Mouse (Mus musculus): ENCODE results near the gene Exd1. TPM values are rescaled to one million over a fixed set of nuclear protein-coding genes. Genes with fewer than 3 reads are reported as not detected.
"Not testable (repeated sequence)": the region's sequence is repeated elsewhere in the genome, so short reads cannot be mapped to it uniquely, and the experiment has no call there.

Exd1 gene
- polyA plus RNA-seq, 1 experiment from 2014 or later = 0.44 TPM

DNA sequence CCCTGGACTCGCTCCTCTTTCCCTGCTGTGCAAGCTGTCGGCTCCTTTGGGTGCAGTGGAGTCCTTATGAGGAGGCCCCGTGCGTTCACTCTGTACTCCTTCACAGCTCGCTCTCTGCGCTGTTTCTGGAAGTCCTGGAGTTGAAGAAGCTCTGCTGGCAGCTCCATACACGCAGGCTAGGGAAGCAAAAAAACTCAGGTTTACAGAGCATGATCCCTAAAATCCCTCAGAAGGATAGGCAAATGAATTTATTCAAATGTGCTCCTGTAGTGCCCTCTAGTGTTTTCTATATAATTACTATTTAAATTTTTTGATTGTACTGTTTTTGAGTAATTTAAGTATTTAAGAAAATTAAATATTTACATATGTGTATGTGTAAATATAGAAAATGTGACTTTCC, 26.9 kb downstream of the Exd1 start:
- Histone ChIP-seq H3K4me1 (no peaks in the 10 kb centered on the region), H3K27me3 (ENCODE audit: low read depth, poor library complexity, severe bottlenecking) (no peaks in the 10 kb centered on the region), H3K4me3 (no peak overlapping the region), H3K9me3 (replicated peaks) (no peaks in the 10 kb centered on the region), H3K27ac (no peak overlapping the region), H3K36me3 (no peaks in the 10 kb centered on the region)
- WGBS = 82% methylated on average over 7 of the region's 7 CpGs
- no peak for DNase-seq (ENCODE audit: low spot score)

DNA sequence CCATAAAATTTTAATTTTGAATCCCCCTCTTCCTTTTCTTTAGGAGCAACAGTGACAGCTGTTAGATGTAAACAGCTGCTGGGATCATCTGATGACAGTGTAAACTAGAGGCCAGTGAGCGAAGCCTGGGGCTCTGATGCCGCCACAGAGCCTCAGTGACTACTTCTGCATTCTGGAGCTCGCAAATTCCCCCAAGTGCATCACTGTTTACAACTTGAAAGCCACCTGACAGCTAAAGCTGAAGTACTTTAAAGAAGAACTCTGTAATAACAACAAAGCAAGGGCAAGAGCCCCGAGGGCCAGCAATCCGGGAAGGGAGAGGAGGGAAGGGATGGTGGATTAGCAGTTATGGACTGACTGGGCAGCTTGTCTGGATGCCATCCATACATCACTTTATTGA, 30.6 kb downstream of the Exd1 start:
- Histone ChIP-seq H3K9me3 (replicated peaks) (no peaks in the 10 kb centered on the region), H3K27me3 (ENCODE audit: low read depth, poor library complexity, severe bottlenecking) (no peaks in the 10 kb centered on the region), H3K27ac (no peak overlapping the region), H3K4me1 (no peaks in the 10 kb centered on the region), H3K4me3 (no peak overlapping the region), H3K36me3 (no peaks in the 10 kb centered on the region)
- WGBS = 48% methylated on average over 5 of the region's 5 CpGs
- no peak for DNase-seq (ENCODE audit: low spot score)

- no peak overlapping the region for H3K27ac ChIP-seq
- H3K9me3 ChIP-seq (replicated peaks) = no peaks in the 10 kb centered on the region
- H3K27me3 ChIP-seq (ENCODE audit: low read depth, poor library complexity, severe bottlenecking) = no peaks in the 10 kb centered on the region
- H3K36me3 ChIP-seq = no peaks in the 10 kb centered on the region
- no peak for DNase-seq (ENCODE audit: low spot score)
- 89% methylated on average over 3 of the region's 3 CpGs for WGBS
- no peak overlapping the region for H3K4me3 ChIP-seq
- H3K4me1 ChIP-seq = no peaks in the 10 kb centered on the region
These were observed 33.4 kb downstream of the Exd1 start for GRCm38 (mm10) chr2:119514026-119514522.

DNA sequence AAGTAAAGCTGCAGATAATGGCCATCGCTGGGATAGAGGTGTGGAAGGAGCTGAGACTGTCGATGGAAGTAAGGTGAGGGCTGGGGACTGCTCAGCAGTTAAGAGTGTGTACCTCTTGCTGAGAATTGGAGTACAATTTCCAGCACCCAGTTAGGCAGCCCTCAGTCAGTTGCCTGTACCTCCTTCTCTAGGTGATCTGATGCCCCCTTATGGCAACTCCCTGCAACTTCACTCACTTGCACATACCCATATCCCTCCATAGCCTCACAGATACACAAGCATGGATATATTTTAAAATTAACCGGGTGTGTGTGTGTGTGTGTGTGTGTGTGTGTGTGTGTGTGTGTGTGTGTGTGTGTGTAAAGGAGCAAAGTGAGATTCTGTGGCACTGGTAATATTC, 35.1 kb downstream of the Exd1 start:
- 74% methylated on average over 3 of the region's 3 CpGs for WGBS

DNA sequence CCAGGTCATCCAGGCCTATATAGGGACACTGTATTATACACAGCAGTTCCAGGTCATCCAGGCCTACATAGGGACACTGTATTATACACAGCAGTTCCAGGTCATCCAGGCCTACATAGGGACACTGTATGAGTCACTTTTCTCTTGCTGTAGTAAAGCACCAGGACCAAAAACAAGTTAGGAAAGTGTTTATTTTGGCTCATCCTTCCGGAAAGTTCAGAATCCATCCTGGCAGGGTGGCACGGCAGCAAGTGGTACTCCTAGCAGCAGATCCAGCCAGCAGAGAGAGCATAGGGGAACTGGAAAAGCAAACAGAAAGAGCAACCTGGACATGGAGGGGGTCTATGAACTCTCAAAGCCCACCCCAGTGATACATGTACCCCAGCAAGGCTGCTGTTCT, 36.6 kb downstream of the Exd1 start:
- Histone ChIP-seq H3K4me3 (no peak overlapping the region), H3K27ac (no peak overlapping the region), H3K27me3 (ENCODE audit: low read depth, poor library complexity, severe bottlenecking) (no peaks in the 10 kb centered on the region), H3K9me3 (replicated peaks) (no peaks in the 10 kb centered on the region), H3K4me1 (no peaks in the 10 kb centered on the region), H3K36me3 (no peaks in the 10 kb centered on the region)
- 88% methylated on average over 2 of the region's 2 CpGs for WGBS
- DNase-seq (ENCODE audit: low spot score) = no peak

More for the DNA sequence above, 35.1 kb downstream of the Exd1 start:
- H3K36me3 ChIP-seq = no peaks in the 10 kb centered on the region
- no peak for DNase-seq (ENCODE audit: low spot score)
- no peak overlapping the region for H3K27ac ChIP-seq
- H3K4me1 ChIP-seq = no peaks in the 10 kb centered on the region
- no peaks in the 10 kb centered on the region for H3K27me3 ChIP-seq (ENCODE audit: low read depth, poor library complexity, severe bottlenecking)
- H3K4me3 ChIP-seq = no peak overlapping the region
- H3K9me3 ChIP-seq (replicated peaks) = no peaks in the 10 kb centered on the region

DNA sequence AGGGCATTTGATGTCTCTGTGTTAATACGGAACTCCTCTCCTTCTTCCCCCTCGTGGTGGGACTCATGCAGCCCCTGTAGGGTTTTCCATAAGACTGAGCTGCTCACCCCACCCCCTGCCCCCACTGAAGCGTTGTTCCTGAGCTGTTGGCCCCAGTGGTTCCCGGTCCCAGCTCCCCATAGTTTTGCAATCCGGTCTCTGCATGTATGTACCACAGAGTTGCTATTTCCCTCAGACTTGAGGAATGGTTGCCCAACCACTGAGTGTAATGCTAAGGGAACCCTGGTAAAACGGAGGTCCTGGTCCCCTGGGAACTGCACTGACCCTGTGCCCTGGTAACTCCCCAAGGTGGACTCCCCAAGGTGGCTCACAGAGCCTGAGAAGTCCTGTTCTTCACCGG, 38.9 kb downstream of the Exd1 start:
- not testable (repeated sequence) for H3K4me3 ChIP-seq; H3K36me3 ChIP-seq; DNase-seq (ENCODE audit: low spot score); H3K27ac ChIP-seq; H3K9me3 ChIP-seq (replicated peaks); H3K4me1 ChIP-seq; H3K27me3 ChIP-seq (ENCODE audit: low read depth, poor library complexity, severe bottlenecking)
- WGBS = 60% methylated on average over 7 of the region's 7 CpGs

DNA sequence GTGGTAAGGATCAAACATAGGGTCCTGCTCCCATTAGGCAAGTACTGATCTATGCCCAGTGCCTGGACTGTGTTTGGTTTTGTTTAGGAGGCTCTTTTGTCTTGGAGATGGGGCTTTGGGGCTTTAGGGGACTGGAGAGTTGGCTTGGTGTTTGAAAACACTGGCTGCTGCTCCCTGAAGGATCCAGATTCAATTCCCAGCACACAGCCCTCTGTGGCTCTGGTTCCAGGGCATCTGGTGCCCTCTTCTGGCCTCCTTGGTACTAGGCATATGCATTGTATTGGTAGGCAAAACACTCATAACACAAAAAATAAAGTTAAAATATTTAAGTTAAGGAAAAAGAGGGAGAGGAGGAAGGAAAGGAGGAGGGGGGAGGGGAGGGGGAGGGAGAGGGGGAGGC, 40.3 kb downstream of the Exd1 start:
- H3K4me1 ChIP-seq = no peaks in the 10 kb centered on the region
- no peaks in the 10 kb centered on the region for H3K9me3 ChIP-seq (replicated peaks)
- no peaks in the 10 kb centered on the region for H3K27me3 ChIP-seq (ENCODE audit: low read depth, poor library complexity, severe bottlenecking)
- no peak overlapping the region for H3K27ac ChIP-seq
- no peak for DNase-seq (ENCODE audit: low spot score)
- H3K36me3 ChIP-seq = no peaks in the 10 kb centered on the region
- no peak overlapping the region for H3K4me3 ChIP-seq

GRCm38 (mm10) chr2:119500965-119501652, 46.3 kb downstream of the Exd1 start:
- Histone ChIP-seq H3K27me3 (ENCODE audit: low read depth, poor library complexity, severe bottlenecking) (no peaks in the 10 kb centered on the region), H3K36me3 (no peaks in the 10 kb centered on the region), H3K4me3 (no peak overlapping the region), H3K9me3 (replicated peaks) (no peaks in the 10 kb centered on the region), H3K27ac (no peak overlapping the region), H3K4me1 (no peaks in the 10 kb centered on the region)
- 92% methylated on average over 2 of the region's 2 CpGs for WGBS
- no peak for DNase-seq (ENCODE audit: low spot score)

- no peak overlapping the region for H3K27ac ChIP-seq
- H3K27me3 ChIP-seq (ENCODE audit: low read depth, poor library complexity, severe bottlenecking) = no peaks in the 10 kb centered on the region
- no peaks in the 10 kb centered on the region for H3K9me3 ChIP-seq (replicated peaks)
- no peak overlapping the region for H3K4me3 ChIP-seq
- DNase-seq (ENCODE audit: low spot score) = no peak
- WGBS = 93% methylated on average over 2 of the region's 2 CpGs
- no peaks in the 10 kb centered on the region for H3K36me3 ChIP-seq
- H3K4me1 ChIP-seq = no peaks in the 10 kb centered on the region
These were observed 48.6 kb downstream of the Exd1 start for GRCm38 (mm10) chr2:119498859-119499258.

- Histone ChIP-seq H3K4me3 (no peak overlapping the region), H3K27ac (no peak overlapping the region), H3K36me3 (no peaks in the 10 kb centered on the region), H3K27me3 (ENCODE audit: low read depth, poor library complexity, severe bottlenecking) (no peaks in the 10 kb centered on the region), H3K9me3 (replicated peaks) (no peaks in the 10 kb centered on the region), H3K4me1 (no peaks in the 10 kb centered on the region)
- DNase-seq (ENCODE audit: low spot score) = no peak
- 92% methylated on average over 2 of the region's 2 CpGs for WGBS
These were observed 51.3 kb downstream of the Exd1 start for GRCm38 (mm10) chr2:119496082-119496481.

DNA sequence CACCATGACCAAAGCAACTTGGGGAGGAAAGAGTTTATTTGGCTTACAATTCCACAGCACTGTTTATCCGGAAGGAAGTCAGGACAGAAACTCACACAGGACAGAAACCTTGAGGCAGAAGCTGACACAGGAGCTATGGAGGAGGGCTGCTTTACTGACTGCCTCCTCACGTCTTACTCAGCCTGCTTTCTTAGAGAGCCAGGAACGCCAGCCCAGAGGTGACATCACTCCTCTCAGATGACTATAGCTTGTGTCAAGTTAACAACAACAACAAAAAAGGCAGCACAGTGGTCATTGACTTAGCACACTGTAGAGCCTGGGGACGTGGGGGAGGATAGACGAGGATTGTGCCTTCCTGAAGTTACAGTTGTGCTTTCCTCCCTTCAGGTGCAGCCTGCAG, 55.5 kb downstream of the Exd1 start:
- no peak overlapping the region for H3K4me3 ChIP-seq
- no peak for DNase-seq (ENCODE audit: low spot score)
- 60% methylated on average over 5 of the region's 5 CpGs for WGBS
- H3K4me1 ChIP-seq = no peaks in the 10 kb centered on the region
- H3K27me3 ChIP-seq (ENCODE audit: low read depth, poor library complexity, severe bottlenecking) = no peaks in the 10 kb centered on the region
- no peak overlapping the region for H3K27ac ChIP-seq
- no peaks in the 10 kb centered on the region for H3K9me3 ChIP-seq (replicated peaks)
- H3K36me3 ChIP-seq = no peaks in the 10 kb centered on the region

- 10% methylated on average over 4 of the region's 4 CpGs for WGBS
- H3K4me1 ChIP-seq = no peaks in the 10 kb centered on the region
- DNase-seq (ENCODE audit: low spot score) = no peak
- H3K36me3 ChIP-seq = no peaks in the 10 kb centered on the region
- H3K27ac ChIP-seq = no peak overlapping the region
- H3K27me3 ChIP-seq (ENCODE audit: low read depth, poor library complexity, severe bottlenecking) = no peaks in the 10 kb centered on the region
- H3K4me3 ChIP-seq = no peak overlapping the region
- no peaks in the 10 kb centered on the region for H3K9me3 ChIP-seq (replicated peaks)
These were observed 60.9 kb downstream of the Exd1 start for GRCm38 (mm10) chr2:119486488-119486887.

GRCm38 (mm10) chr2:119482307-119482706, 65.1 kb downstream of the Exd1 start:
- no peak for DNase-seq (ENCODE audit: low spot score)
- H3K36me3 ChIP-seq = peaks cover 8% of the 10 kb centered on the region; the same call in 1 of the 2 replicates
- WGBS = 98% methylated on average over 1 of the region's 1 CpGs
- peaks cover 7% of the 10 kb centered on the region; the same call in 1 of the 2 replicates for H3K4me1 ChIP-seq
- H3K9me3 ChIP-seq (replicated peaks) = no peaks in the 10 kb centered on the region
- no peak overlapping the region for H3K4me3 ChIP-seq
- H3K27ac ChIP-seq = no peak overlapping the region
- H3K27me3 ChIP-seq (ENCODE audit: low read depth, poor library complexity, severe bottlenecking) = no peaks in the 10 kb centered on the region

DNA sequence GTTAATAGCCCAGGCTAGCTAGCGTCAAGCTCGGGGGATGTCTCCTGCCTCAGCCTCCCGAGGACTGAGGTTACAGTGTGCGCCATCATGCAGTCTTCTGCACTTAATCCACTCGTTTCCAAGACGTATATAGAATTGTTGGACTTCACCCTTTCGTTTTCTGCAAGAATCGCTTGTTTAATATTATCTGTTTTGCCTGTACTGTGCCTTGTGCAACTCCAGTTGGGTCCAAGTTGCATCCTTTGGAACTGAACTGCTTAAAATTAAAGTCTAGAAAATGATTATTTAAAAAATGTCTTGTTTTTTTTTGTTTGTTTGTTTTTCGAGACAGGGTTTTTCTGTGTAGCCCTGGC, 69.1 kb downstream of the Exd1 start:
- H3K36me3 ChIP-seq = peaks cover 10% of the 10 kb centered on the region
- H3K9me3 ChIP-seq (replicated peaks) = no peaks in the 10 kb centered on the region
- H3K4me3 ChIP-seq = peak overlapping the region; percentile 81
- H3K27me3 ChIP-seq (ENCODE audit: low read depth, poor library complexity, severe bottlenecking) = no peaks in the 10 kb centered on the region
- WGBS = 14% methylated on average over 9 of the region's 9 CpGs
- H3K27ac ChIP-seq = peak overlapping the region; percentile 100
- peaks cover 16% of the 10 kb centered on the region for H3K4me1 ChIP-seq
- DNase-seq (ENCODE audit: low spot score) = no peak
